Mouse (Mus musculus) gonadal fat pad, adult 2 months (tissue): ENCODE measurements around the gene Szrd1. TPM values are rescaled to one million over a fixed set of nuclear protein-coding genes. Genes with fewer than 3 reads are reported as not detected.
A peak's percentile ranks its signal among the peaks of the same experiment; 100 is the strongest.

Source experiments
- DNase-seq: peaks from one replicate; pipeline ENCODE4 v3.0.0-alpha.2; 2012; ENCODE audit warnings: low read depth
- polyA plus RNA-seq: library from polyadenylated mRNA; depleted of rRNA; stranded (reverse); fragments of >200 nt; gene quantifications from 2 replicates; pipeline ENCODE4 v1.2.3, GENCODE M21; 2012

The Szrd1 gene
- polyA plus RNA-seq, 1 experiment: 28.3 TPM

DNA sequence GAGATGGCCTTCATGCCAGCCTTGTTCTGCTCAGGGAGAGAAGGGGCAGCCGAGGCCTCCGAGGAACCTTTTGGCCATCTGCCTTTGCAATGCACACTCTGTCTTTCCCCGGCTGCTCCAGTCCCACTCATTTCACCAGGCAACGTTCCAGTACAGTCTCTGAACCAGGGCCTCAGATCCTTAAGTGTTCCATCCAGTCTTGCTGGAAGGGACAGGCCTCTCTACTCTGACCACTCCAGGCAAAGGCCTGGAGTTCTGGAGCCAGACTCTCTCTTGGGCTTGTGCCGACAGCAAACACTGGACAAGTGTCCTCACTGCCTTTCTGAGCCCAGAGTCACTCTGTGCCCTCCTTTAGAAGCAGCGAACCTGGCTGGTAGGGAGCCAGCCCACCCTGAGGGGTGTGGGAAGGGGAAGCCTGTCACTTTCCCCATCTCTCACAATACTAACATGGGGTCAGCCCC is 25.0 kb downstream of the Szrd1 start:
- no peak for DNase-seq

DNA sequence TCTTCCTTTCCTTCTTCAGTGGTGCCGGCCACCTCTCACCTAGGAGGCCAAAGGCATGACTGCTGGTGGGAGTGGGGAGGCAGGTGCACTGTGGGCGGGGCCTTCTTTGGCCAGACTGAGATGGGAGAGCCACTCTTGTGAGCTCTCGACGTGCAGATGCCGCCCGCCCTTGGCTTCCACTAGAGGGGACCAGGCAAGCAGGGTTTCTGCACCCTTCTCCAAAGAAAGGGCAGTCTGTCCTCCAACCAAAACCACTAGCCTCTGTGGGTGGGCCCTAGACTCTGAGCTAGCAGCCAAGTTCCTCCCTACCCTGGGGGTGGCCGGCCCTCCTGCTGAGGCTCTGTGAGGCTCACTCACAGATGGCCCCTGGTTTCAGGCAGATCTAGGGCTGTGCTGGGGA is 25.7 kb downstream of the Szrd1 start:
- DNase-seq: no peak

DNA sequence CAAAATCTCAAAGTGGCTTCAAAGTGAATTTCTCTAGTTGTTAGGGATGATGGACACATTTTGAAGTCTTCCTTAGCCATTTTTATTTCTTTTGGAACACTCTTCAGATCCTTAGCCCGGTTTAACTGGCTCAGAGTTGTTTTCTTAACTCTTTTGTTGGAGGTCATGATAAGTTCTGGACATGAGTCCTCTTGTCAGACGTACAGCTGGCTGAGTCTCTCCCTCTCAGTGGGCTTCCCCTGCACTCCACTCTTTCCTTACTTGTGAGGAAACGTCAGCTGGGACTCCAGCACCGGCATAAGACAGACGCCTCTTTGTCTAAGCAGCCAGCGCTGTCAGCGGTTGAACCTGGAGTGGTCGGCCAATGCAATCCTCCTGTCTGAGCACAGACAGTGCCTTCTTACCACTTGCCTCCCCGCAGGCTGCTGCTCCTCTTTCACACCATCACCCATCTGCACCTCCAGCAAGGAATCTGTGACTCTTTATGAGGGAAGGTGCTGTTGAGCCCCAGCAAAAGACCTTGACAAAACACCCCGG is 31.3 kb downstream of the Szrd1 start:
- peak; percentile 23 for DNase-seq

- DNase-seq: no peak
Measured at GRCm38 (mm10) chr4:141106526-141107183, 32.9 kb downstream of the Szrd1 start.

- DNase-seq: no peak
Measured at GRCm38 (mm10) chr4:141101855-141102254, 37.7 kb downstream of the Szrd1 start.

DNA sequence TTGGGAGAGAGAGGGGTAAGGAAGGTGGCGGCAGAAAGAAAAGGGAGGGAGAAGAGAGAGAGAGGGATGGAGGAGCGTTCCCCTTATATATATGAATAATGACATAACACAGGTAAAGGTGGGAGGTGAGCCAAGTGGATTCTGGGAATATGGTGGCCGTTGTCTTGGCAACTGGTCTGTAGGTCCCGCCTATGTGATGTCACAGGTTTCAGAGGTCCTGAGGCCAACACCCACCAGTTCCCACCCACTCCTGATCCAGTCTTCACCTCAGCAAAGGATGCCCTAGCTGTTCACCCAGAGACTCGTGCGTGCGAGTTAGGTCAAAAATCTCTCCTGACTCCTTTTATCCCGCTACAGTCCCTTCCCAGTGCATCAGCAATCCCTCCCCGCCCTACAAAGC is 38.3 kb downstream of the Szrd1 start:
- DNase-seq: no peak

DNA sequence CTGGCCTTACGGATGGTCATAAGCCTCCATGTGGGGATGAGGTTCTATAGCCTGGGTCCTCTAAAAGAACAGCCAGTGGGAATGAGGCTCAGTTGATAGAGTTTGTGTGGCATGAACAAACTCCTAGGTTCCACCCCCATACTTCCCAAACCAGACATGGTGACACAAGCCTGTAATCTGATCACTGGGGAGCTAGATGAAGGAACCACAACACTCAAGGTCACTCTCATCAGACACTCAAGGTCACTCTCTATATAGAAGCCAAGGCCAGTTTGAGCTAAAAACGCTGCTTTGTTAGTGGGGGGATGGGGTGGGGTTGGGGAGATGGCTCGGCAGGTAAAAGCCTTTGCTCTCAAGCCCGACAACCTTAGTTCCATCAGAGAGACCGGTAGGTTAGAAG is 39.6 kb downstream of the Szrd1 start:
- no peak for DNase-seq

GRCm38 (mm10) chr4:141098935-141099334 is 40.6 kb downstream of the Szrd1 start:
- DNase-seq: no peak

DNA sequence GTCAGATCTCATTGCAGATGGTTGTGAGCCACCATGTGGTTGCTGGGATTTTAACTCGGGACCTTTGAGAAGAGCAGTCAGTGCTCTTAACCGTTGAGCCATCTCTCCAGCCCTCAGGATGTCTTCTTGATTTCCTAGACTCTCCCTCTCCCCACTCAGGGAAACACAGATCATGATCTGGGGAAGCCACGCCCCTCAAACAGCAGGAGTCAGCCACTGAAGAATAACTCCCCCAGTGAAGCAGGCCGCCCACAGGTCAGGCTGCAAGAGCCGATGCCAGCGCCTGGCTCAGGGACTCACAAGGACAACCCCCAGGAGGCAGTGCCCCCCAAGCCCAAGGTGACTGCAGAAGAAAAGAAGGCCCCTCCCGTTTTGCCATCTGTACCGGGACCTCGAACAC is 42.9 kb downstream of the Szrd1 start:
- no peak for DNase-seq

DNA sequence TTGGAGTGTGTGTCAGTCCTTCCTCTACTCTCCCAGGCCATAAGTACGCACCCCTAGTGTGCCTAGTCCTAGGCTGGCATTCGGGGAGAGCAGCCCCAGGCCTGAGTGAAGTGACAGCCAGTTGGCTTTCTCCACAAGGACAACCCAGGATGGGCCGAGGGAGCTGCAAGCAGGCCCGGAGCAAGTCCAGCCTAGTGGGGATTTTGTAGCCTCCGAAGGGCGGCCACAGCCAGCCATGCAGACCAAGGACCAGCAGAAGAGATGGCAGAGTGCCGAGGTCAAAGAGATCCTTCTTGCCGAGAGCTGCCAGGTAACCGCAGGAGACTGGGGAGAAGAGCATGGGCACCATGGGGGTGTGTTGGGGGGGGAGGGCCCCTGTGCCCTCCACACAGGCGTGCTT is 44.6 kb downstream of the Szrd1 start:
- DNase-seq: no peak

- no peak for DNase-seq
Measured at GRCm38 (mm10) chr4:141088714-141089113, 50.9 kb downstream of the Szrd1 start.

DNA sequence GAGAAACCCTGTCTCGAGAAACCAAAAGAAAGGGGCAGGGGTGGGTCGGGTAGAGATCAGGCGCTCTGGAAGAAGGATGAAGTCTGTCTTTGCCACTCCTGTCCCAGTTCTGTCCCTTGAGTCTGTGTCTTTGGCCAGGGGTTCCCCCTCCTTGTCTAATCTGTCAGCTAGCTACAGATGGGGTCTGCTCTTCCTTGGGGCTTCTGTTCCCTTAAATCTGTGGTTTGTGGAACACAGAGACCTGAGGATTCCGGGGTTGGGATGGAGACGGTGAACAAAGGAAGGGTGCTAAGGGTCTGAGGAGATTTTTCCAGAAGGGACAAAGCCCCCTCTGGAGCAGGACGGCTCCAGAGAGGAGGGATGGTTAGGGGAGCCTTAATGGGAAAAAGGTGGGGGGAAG is 51.5 kb downstream of the Szrd1 start, which contains the start of gene Spata21:
Gene Spata21, plus strand, starts transcription at position 301 of the 400 bp plus-strand sequence.
- no peak for DNase-seq

DNA sequence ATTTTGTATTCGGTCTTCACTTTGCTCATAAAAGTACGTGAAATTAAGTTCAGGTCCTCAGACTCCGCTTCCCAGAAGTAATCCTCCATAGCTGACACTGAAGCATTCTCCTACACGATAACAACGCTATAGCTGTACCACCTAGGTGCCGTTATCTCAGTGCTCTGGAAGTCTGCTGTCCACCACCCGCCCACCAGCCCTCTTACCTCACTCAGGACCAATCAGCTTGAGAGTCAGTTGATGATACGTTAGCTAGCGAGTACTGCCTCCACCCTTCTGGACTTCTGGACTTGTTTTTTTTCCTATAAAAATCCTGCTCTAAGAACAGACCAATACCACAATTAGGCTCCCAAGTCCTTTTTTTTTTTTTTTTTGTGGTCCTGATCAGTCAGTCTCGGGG is 52.7 kb downstream of the Szrd1 start:
- no peak for DNase-seq

- DNase-seq: no peak
Measured at GRCm38 (mm10) chr4:141078510-141079137, 61.0 kb downstream of the Szrd1 start.

- no peak for DNase-seq
Measured at GRCm38 (mm10) chr4:141077681-141078509, 61.7 kb downstream of the Szrd1 start, which contains the start of gene Necap2. Necap2 (minus strand) TSS chr4:141078357.

GRCm38 (mm10) chr4:141076761-141077506 is 62.6 kb downstream of the Szrd1 start:
- no peak for DNase-seq

DNA sequence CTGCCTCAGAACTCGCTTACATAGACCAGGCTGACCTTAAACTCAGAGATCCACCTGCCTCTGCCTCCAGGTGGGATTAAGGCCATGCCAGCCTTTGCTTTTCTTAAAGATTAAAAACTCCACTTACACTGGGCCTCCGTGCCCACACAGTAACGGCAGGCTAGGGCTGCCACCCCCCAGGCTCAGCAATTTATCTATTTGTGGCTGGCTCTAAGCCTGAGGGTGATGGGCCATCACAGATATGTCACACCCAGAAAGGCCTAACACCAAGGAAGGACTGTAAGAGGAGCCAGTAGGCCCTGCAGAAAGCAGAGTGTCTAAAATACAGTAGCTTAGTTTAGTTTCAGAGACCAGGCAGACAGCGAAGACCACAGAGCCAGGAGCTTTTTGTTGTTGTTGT is 65.5 kb downstream of the Szrd1 start:
- no peak for DNase-seq

- no peak for DNase-seq
Measured at GRCm38 (mm10) chr4:141073661-141074060, 65.9 kb downstream of the Szrd1 start.

- no peak for DNase-seq
Measured at GRCm38 (mm10) chr4:141072502-141072901, 67.1 kb downstream of the Szrd1 start.

DNA sequence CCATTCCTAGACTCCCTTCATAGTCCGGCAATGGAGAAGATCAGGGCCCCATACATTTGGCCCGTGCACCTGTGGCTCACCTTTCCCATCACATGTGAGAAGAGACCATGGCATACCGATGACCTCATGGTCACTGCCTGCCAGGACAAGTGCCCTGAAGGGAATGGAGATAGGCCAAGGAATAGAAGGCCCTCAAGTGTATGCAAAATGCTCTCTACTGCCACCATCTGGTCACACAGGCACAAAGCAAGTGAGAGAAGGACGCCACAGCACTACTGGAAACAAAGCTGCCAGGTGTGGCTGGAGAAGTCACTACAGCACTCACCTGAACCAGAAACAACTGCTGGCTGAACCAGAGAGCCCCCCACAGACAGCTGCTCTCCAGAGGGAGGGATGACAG is 69.8 kb downstream of the Szrd1 start:
- DNase-seq: no peak

GRCm38 (mm10) chr4:141068655-141069054 is 70.9 kb downstream of the Szrd1 start:
- no peak for DNase-seq
